Mouse (Mus musculus): ENCODE data around the gene Neurod2.

GRCm38 (mm10) chr11:98329960-98330744 lies 704 bp upstream of the Neurod2 start:
- no peak for TF ChIP-seq CTCF (conservative IDR thresholded peaks at IDR 0.05; ENCODE audit: low read length)
- TF ChIP-seq POU5F1 (IDR thresholded peaks at IDR 0.05; ENCODE audit: borderline replicate concordance, low read length) = no peak
